Mouse (Mus musculus) MEL (cell line): ENCODE results near the gene Slc25a45. TPM values are rescaled to one million over a fixed set of nuclear protein-coding genes. Genes with fewer than 3 reads are reported as not detected.

Source experiments
- DNase-seq: peaks from one replicate; pipeline ENCODE4 v3.0.0; 2011; ENCODE audit warnings: low read depth, low spot score
- H3K27ac ChIP-seq: 2 replicates; pipeline ENCODE4 v1.5.1; 2012; ENCODE audit warnings: low read depth, mild to moderate bottlenecking, control low read depth, low read length, moderate library complexity; ENCODE audit not compliant: control insufficient read depth
- H3K27me3 ChIP-seq, 2 experiments: fragments of 150-350 bp in 1 of 2; sonication (generic) in 1 of 2; 2 replicates each; pipeline ENCODE4 v1.6.1; 2012; ENCODE audit warnings: low read length in 2 of 2, mild to moderate bottlenecking in 2 of 2, improper control_type of control experiment in 1 of 2, moderate library complexity in 1 of 2; ENCODE audit not compliant: insufficient read depth in 2 of 2, control insufficient read depth in 1 of 2
- H3K36me3 ChIP-seq, 2 experiments: 2 replicates each; pipeline ENCODE4 v1.6.1; 2012 to 2014; ENCODE audit warnings: low read length in 2 of 2, improper control_type of control experiment in 1 of 2, inconsistent platforms in 1 of 2, mild to moderate bottlenecking in 1 of 2; ENCODE audit not compliant: insufficient read depth in 2 of 2, control insufficient read depth in 1 of 2
- H3K4me1 ChIP-seq, 2 experiments: fragments of 150-350 bp in 1 of 2; sonication (generic) in 1 of 2; 2 replicates each; pipeline ENCODE4 v1.6.1; 2012; ENCODE audit warnings: low read length in 2 of 2, improper control_type of control experiment in 1 of 2, mild to moderate bottlenecking in 1 of 2; ENCODE audit not compliant: insufficient read depth in 2 of 2, control insufficient read depth in 1 of 2
- H3K4me3 ChIP-seq, 2 experiments: fragments of 150-350 bp in 1 of 2; sonication (generic) in 1 of 2; 2 replicates each; pipeline ENCODE4 v1.5.1; 2012; ENCODE audit warnings: low read depth in 2 of 2, low read length in 2 of 2, mild to moderate bottlenecking in 2 of 2, moderate library complexity in 2 of 2, control low read depth in 1 of 2, improper control_type of control experiment in 1 of 2; ENCODE audit not compliant: control insufficient read depth in 1 of 2, insufficient read depth in 1 of 2
- H3K79me2 ChIP-seq: 2 replicates; pipeline ENCODE4 v1.6.1; 2012; ENCODE audit warnings: mild to moderate bottlenecking, low read length, moderate library complexity; ENCODE audit not compliant: control insufficient read depth, poor library complexity, insufficient read depth
- H3K9ac ChIP-seq: 2 replicates; pipeline ENCODE4 v1.6.1; 2012; ENCODE audit warnings: low read depth, mild to moderate bottlenecking, control low read depth, low read length, moderate library complexity; ENCODE audit not compliant: control insufficient read depth, poor library complexity, severe bottlenecking
- H3K9me3 ChIP-seq: fragments of 150-350 bp; sonication (generic); replicated peaks from 2 replicates; pipeline ENCODE4 v1.6.1; 2012; ENCODE audit warnings: mild to moderate bottlenecking, low read length, improper control_type of control experiment, moderate library complexity; ENCODE audit not compliant: insufficient read depth
- E2F4 ChIP-seq: IDR thresholded peaks from 2 replicates; pipeline ENCODE4 v1.6.1; 2011; ENCODE audit warnings: low read depth, low read length, improper control_type of control experiment, borderline replicate concordance
- KAT2A ChIP-seq: conservative IDR thresholded peaks from 2 replicates; pipeline ENCODE4 v1.6.1; 2012; ENCODE audit warnings: low read depth, low read length, improper control_type of control experiment, inconsistent platforms
- POLR2A ChIP-seq, 2 experiments: IDR thresholded peaks; 2 replicates each; pipeline ENCODE4 v1.6.1; 2011 to 2012; ENCODE audit warnings: low read length in 2 of 2, mild to moderate bottlenecking in 2 of 2, control low read depth in 1 of 2, improper control_type of control experiment in 1 of 2, low read depth in 1 of 2, moderate library complexity in 1 of 2; ENCODE audit not compliant: control insufficient read depth in 1 of 2, insufficient read depth in 1 of 2, poor library complexity in 1 of 2
- RAD21 ChIP-seq: IDR thresholded peaks from 2 replicates; pipeline ENCODE4 v1.6.1; 2011; ENCODE audit warnings: mild to moderate bottlenecking, low read depth, low read length, improper control_type of control experiment
- SIN3A ChIP-seq: IDR thresholded peaks from 2 replicates; pipeline ENCODE4 v1.6.1; 2012; ENCODE audit warnings: low read length, improper control_type of control experiment, inconsistent platforms
- TBP ChIP-seq: IDR thresholded peaks from 2 replicates; pipeline ENCODE4 v1.8.0; 2011; ENCODE audit warnings: low read depth, low read length, improper control_type of control experiment
- UBTF ChIP-seq: IDR thresholded peaks from 2 replicates; pipeline ENCODE4 v1.6.1; 2012; ENCODE audit warnings: low read depth, mild to moderate bottlenecking, inconsistent platforms, low read length, improper control_type of control experiment, moderate library complexity, borderline replicate concordance; ENCODE audit not compliant: insufficient read depth
- USF1 ChIP-seq: IDR thresholded peaks from 2 replicates; pipeline ENCODE4 v1.6.1; 2014; ENCODE audit warnings: low read depth, mild to moderate bottlenecking, inconsistent platforms, low read length, improper control_type of control experiment, moderate library complexity
- USF2 ChIP-seq, 2 experiments: IDR thresholded peaks; 2 replicates each; pipeline ENCODE4 v1.6.1; 2011 to 2012; ENCODE audit warnings: improper control_type of control experiment in 2 of 2, low read length in 2 of 2, borderline replicate concordance in 1 of 2, inconsistent platforms in 1 of 2, low read depth in 1 of 2, mild to moderate bottlenecking in 1 of 2; ENCODE audit not compliant: insufficient read depth in 1 of 2
- polyA plus RNA-seq, 2 experiments: library from polyadenylated mRNA; stranded (reverse) in 1 of 2; unstranded in 1 of 2; fragments of >175 nt in 1 of 2; fragments of >200 nt in 1 of 2; gene quantifications; 2 replicates each; pipeline versions ENCODE4 v1.2.1 to v1.2.4; 2012; ENCODE audit warnings: low replicate concordance in 2 of 2, low read depth in 1 of 2; ENCODE audit not compliant: insufficient read length in 2 of 2, insufficient read depth in 1 of 2, missing spikeins in 1 of 2
- total RNA-seq: library from RNA; depleted of rRNA; stranded (reverse); fragments of 300-350 nt; gene quantifications from 2 replicates; pipeline ENCODE4 v1.2.3, GENCODE M21; 2012; rRNA removed

Gene Slc25a45
- total and polyA plus RNA-seq, 3 experiments = 23.5 to 30.7 TPM; not detected in 1

DNA sequence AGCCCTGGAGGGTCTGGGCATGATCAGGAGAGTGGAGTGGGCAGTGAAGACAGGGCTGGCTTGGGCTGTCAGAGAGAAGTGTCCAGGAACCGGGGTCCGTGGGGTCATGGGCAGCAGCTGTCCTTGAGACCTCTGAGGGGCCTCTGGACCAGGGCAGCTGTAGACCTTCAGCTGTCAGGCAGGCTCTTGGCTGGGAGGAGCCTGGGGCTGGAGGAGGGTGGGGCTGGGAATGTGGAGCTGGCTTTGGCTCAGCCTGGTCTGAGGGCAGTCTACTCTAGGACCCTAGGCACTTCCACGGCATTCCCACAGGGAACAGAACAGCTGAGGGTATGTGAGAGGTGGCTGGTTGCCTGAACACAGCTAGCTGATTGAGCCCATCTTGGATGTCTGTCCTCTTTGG lies 57.7 kb downstream of the Slc25a45 start:
- Histone ChIP-seq H3K9ac (no peak overlapping the region), H3K27ac (no peak overlapping the region), H3K79me2 (no peaks in the 10 kb centered on the region), H3K4me1 (no peaks in the 10 kb centered on the region), H3K27me3 (no peaks in the 10 kb centered on the region), H3K9me3 (no peaks in the 10 kb centered on the region), H3K4me3 (no peak overlapping the region), H3K36me3 (no peaks in the 10 kb centered on the region)
- TF ChIP-seq TBP (no peak), POLR2A (IDR thresholded peaks at IDR 0.05; ENCODE audit: control insufficient read depth in 1 of 2, insufficient read depth in 1 of 2, low read depth in 1 of 2, low read length in 2 of 2, poor library complexity in 1 of 2) (no peak), USF1 (no peak), USF2 (IDR thresholded peaks at IDR 0.05; ENCODE audit: borderline replicate concordance in 1 of 2, insufficient read depth in 1 of 2, low read depth in 1 of 2, low read length in 2 of 2) (no peak), RAD21 (no peak), SIN3A (no peak), UBTF (no peak), E2F4 (no peak), KAT2A (no peak)
- DNase-seq = no peak

Other genes with a start within 250 kb of the Slc25a45 start
- 16.4 and 19.0 TPM in 2 replicates for gene Rela, start 240.3 kb upstream of the Slc25a45 start, total RNA-seq
- gene Rela, start 240.3 kb upstream of the Slc25a45 start, polyA plus RNA-seq = 10 to 100 TPM in 1 of 2 experiments, not detected in 1; 61.7 TPM
- 6.2 and 7.6 TPM in 2 replicates for gene Sipa1, start 214.1 kb upstream of the Slc25a45 start, total RNA-seq
- 10 to 100 TPM in 1 of 2 experiments, not detected in 1; 15.5 TPM for gene Sipa1, start 214.1 kb upstream of the Slc25a45 start, polyA plus RNA-seq
- 17.9 and 22.5 TPM in 2 replicates for gene Map3k11, start 189.1 kb upstream of the Slc25a45 start, total RNA-seq
- gene Map3k11, start 189.1 kb upstream of the Slc25a45 start, polyA plus RNA-seq = 10 to 100 TPM in 1 of 2 experiments, not detected in 1; 38.3 TPM
- 25.3 and 26.8 TPM in 2 replicates for gene Pcnx3, start 188.9 kb upstream of the Slc25a45 start, total RNA-seq
- 10 to 100 TPM in 1 of 2 experiments, not detected in 1; 76.4 TPM for gene Pcnx3, start 188.9 kb upstream of the Slc25a45 start, polyA plus RNA-seq
- gene Kcnk7, start 173.4 kb upstream of the Slc25a45 start, total RNA-seq = 0.16 and 0.23 TPM in 2 replicates
- under 1 TPM in 1 of 2 experiments, not detected in 1; 0.60 TPM for gene Kcnk7, start 173.4 kb upstream of the Slc25a45 start, polyA plus RNA-seq
- gene Ehbp1l1, start 151.5 kb upstream of the Slc25a45 start, total RNA-seq = 60.6 and 63.2 TPM in 2 replicates
- 100 to 1,000 TPM in 1 of 2 experiments, 10 to 100 TPM in 1; 77.3 to 113 TPM for gene Ehbp1l1, start 151.5 kb upstream of the Slc25a45 start, polyA plus RNA-seq
- 29.6 and 35.9 TPM in 2 replicates for gene Fam89b, start 148.2 kb upstream of the Slc25a45 start, total RNA-seq
- 10 to 100 TPM in 1 of 2 experiments, not detected in 1; 60.2 TPM for gene Fam89b, start 148.2 kb upstream of the Slc25a45 start, polyA plus RNA-seq
- 0.39 TPM in 1 of 2 replicates, not detected in the other for gene Ltbp3, start 136.9 kb upstream of the Slc25a45 start, total RNA-seq
- not detected for gene Ltbp3, start 136.9 kb upstream of the Slc25a45 start, polyA plus RNA-seq
- gene Scyl1, start 106.4 kb upstream of the Slc25a45 start, total RNA-seq = 35.5 and 36.0 TPM in 2 replicates
- gene Scyl1, start 106.4 kb upstream of the Slc25a45 start, polyA plus RNA-seq = 10 to 100 TPM in 1 of 2 experiments, not detected in 1; 64.1 TPM
- 20.8 and 22.8 TPM in 2 replicates for gene Frmd8, start 2.5 kb upstream of the Slc25a45 start, total RNA-seq
- gene Frmd8, start 2.5 kb upstream of the Slc25a45 start, polyA plus RNA-seq = 10 to 100 TPM in 1 of 2 experiments, not detected in 1; 34.4 TPM
- gene Tigd3, start 16.3 kb downstream of the Slc25a45 start, total RNA-seq = 1.9 and 2.1 TPM in 2 replicates
- 1 to 10 TPM in 1 of 2 experiments, not detected in 1; 2.2 TPM for gene Tigd3, start 16.3 kb downstream of the Slc25a45 start, polyA plus RNA-seq
- gene Dpf2, start 35.2 kb downstream of the Slc25a45 start, total RNA-seq = 45.7 and 58.6 TPM in 2 replicates
- 100 to 1,000 TPM; 133 to 166 TPM for gene Dpf2, start 35.2 kb downstream of the Slc25a45 start, polyA plus RNA-seq
- 0.75 and 1.1 TPM in 2 replicates for gene Cdc42ep2, start 47.0 kb downstream of the Slc25a45 start, total RNA-seq
- gene Cdc42ep2, start 47.0 kb downstream of the Slc25a45 start, polyA plus RNA-seq = 1 to 10 TPM in 1 of 2 experiments, not detected in 1; 1.7 TPM
- 75.3 and 77.3 TPM in 2 replicates for gene Pola2, start 86.4 kb downstream of the Slc25a45 start, total RNA-seq
- gene Pola2, start 86.4 kb downstream of the Slc25a45 start, polyA plus RNA-seq = 100 to 1,000 TPM in 1 of 2 experiments, 10 to 100 TPM in 1; 99.4 to 126 TPM
- not detected in 2 replicates for gene Slc22a20, start 108.3 kb downstream of the Slc25a45 start, total RNA-seq
- not detected for gene Slc22a20, start 108.3 kb downstream of the Slc25a45 start, polyA plus RNA-seq
- 42.5 and 43.4 TPM in 2 replicates for gene Capn1, start 138.1 kb downstream of the Slc25a45 start, total RNA-seq
- gene Capn1, start 138.1 kb downstream of the Slc25a45 start, polyA plus RNA-seq = 10 to 100 TPM in 1 of 2 experiments, not detected in 1; 75.2 TPM
- 12.5 and 14.3 TPM in 2 replicates for gene Syvn1, start 168.8 kb downstream of the Slc25a45 start, total RNA-seq
- gene Syvn1, start 168.8 kb downstream of the Slc25a45 start, polyA plus RNA-seq = 10 to 100 TPM in 1 of 2 experiments, not detected in 1; 55.0 TPM
- gene Mrpl49, start 180.0 kb downstream of the Slc25a45 start, total RNA-seq = 65.1 and 81.6 TPM in 2 replicates
- 10 to 100 TPM in 1 of 2 experiments, not detected in 1; 98.7 TPM for gene Mrpl49, start 180.0 kb downstream of the Slc25a45 start, polyA plus RNA-seq
- gene Fau, start 180.0 kb downstream of the Slc25a45 start, total RNA-seq = 2,020 and 2,413 TPM in 2 replicates
- 1,000 to 10,000 TPM in 1 of 2 experiments, not detected in 1; 2,967 TPM for gene Fau, start 180.0 kb downstream of the Slc25a45 start, polyA plus RNA-seq
- 26.3 and 37.3 TPM in 2 replicates for gene Znhit2, start 183.4 kb downstream of the Slc25a45 start, total RNA-seq
- 10 to 100 TPM in 1 of 2 experiments, not detected in 1; 27.0 TPM for gene Znhit2, start 183.4 kb downstream of the Slc25a45 start, polyA plus RNA-seq
- gene Tm7sf2, start 190.6 kb downstream of the Slc25a45 start, total RNA-seq = 7.6 and 8.0 TPM in 2 replicates
- 10 to 100 TPM in 1 of 2 experiments, not detected in 1; 13.1 TPM for gene Tm7sf2, start 190.6 kb downstream of the Slc25a45 start, polyA plus RNA-seq
- 29.4 and 30.9 TPM in 2 replicates for gene Vps51, start 199.4 kb downstream of the Slc25a45 start, total RNA-seq
- gene Vps51, start 199.4 kb downstream of the Slc25a45 start, polyA plus RNA-seq = 10 to 100 TPM in 1 of 2 experiments, not detected in 1; 60.5 TPM
- not detected in 2 replicates for gene Tmem262, start 202.2 kb downstream of the Slc25a45 start, total RNA-seq
- under 1 TPM in 1 of 2 experiments, not detected in 1; 0.18 TPM for gene Tmem262, start 202.2 kb downstream of the Slc25a45 start, polyA plus RNA-seq
- gene Gm28374, start 204.4 kb downstream of the Slc25a45 start, total RNA-seq = 0.42 and 0.65 TPM in 2 replicates
- gene Gm28374, start 204.4 kb downstream of the Slc25a45 start, polyA plus RNA-seq = under 1 TPM in 1 of 2 experiments, not detected in 1; 0.46 TPM
- gene Zfpl1, start 207.1 kb downstream of the Slc25a45 start, total RNA-seq = 36.6 and 40.1 TPM in 2 replicates
- gene Zfpl1, start 207.1 kb downstream of the Slc25a45 start, polyA plus RNA-seq = 10 to 100 TPM in 1 of 2 experiments, not detected in 1; 56.4 TPM
- gene Cdca5, start 207.2 kb downstream of the Slc25a45 start, total RNA-seq = 41.1 and 48.5 TPM in 2 replicates
- gene Cdca5, start 207.2 kb downstream of the Slc25a45 start, polyA plus RNA-seq = 10 to 100 TPM in 1 of 2 experiments, not detected in 1; 56.5 TPM
- gene AC131692.1, start 216.6 kb downstream of the Slc25a45 start, total RNA-seq = 0.39 and 0.49 TPM in 2 replicates
- 1 to 10 TPM in 1 of 2 experiments, not detected in 1; 2.9 TPM for gene AC131692.1, start 216.6 kb downstream of the Slc25a45 start, polyA plus RNA-seq
- gene Naaladl1, start 228.0 kb downstream of the Slc25a45 start, total RNA-seq = 0.20 and 0.35 TPM in 2 replicates
- gene Naaladl1, start 228.0 kb downstream of the Slc25a45 start, polyA plus RNA-seq = 1 to 10 TPM in 1 of 2 experiments, not detected in 1; 1.7 TPM
- gene Sac3d1, start 240.8 kb downstream of the Slc25a45 start, total RNA-seq = 34.0 and 44.4 TPM in 2 replicates
- gene Sac3d1, start 240.8 kb downstream of the Slc25a45 start, polyA plus RNA-seq = 10 to 100 TPM in 1 of 2 experiments, not detected in 1; 49.3 TPM